Mouse (Mus musculus): ENCODE results near the gene Slc29a2. TPM values are rescaled to one million over a fixed set of nuclear protein-coding genes. Genes with fewer than 3 reads are reported as not detected.
A peak's percentile ranks its signal among the peaks of the same experiment; 100 is the strongest.

The Slc29a2 gene
- 10 to 100 TPM; 22.0 to 24.1 TPM for total RNA-seq (2021)

DNA sequence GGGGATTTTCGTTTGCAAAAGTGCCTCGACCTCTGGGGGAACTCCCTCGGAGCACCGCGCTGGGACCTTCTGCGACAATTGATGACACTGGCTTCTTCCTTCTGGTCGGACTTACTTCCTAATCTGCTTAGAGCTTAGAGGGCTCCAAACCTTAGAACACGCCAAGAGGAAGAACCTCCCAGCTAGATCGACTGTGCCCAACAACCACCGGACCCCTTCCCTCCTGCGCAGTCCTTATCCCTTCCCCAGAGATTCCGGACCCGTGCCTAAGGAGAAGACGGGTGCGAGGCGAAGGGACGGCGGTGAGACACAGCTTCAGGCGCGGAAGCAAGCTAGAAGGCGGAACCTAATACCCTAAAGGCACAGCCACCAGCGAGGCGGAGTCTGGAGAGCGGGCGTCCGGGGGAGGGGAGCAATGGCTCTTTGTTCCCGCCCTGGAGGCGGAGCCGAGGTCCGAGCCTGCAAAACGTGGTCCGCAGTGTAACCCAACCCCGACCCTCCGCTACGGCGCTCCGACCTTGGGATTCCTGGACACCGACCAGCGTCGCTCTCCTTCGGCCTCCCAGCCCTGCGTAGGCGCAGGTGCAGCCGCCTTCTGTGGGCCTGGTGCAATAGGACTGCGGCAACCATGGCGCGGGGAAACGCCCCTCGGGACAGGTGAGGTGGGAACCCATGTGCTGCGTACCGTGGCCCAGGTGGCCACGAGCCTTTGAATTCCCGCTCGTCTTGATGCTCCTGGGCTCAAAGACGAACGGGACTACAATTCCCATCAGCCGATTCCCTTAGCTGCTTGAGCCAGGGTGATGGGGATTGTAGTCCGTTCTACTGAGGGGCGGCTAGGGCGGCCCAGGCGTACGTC lies at the start of gene Slc29a2:
TSS of gene Slc29a2 (plus strand) at position 240 of the 859 bp plus-strand sequence.
- intact Hi-C loops (cut with DNase I): no loop called here
- DNase-seq (ENCODE audit: extremely low spot score in 1 of 2, low spot score in 2 of 2): peak; percentile 85 to 95

DNA sequence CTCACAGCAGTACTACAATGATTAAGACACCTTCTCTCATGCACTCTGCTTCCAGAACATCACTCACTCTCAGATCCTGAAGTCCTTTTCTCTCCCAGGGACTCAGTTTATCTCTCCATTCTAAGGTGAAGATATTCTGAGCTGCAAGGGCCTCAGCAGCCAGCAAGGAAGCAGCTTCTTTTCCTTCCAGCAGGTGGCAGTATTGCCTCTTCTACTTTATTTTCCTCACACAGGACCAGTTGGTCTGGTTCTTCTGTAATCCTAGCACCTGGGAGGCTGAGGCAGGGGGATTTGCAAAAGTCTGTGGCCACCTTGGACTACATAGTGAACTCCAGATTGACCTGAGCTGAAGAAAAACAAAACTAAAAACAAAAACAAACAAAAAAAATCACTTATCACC lies 41.9 kb upstream of the Slc29a2 start:
- DNase-seq (ENCODE audit: extremely low spot score in 1 of 2, low spot score in 2 of 2): peak in 1 of 2 experiments; percentile 76
- intact Hi-C loops (cut with DNase I): loop anchor here (1.0 kb wide), 1 partner anchor 21 kb away; no protein-coding TSS in a partner anchor

DNA sequence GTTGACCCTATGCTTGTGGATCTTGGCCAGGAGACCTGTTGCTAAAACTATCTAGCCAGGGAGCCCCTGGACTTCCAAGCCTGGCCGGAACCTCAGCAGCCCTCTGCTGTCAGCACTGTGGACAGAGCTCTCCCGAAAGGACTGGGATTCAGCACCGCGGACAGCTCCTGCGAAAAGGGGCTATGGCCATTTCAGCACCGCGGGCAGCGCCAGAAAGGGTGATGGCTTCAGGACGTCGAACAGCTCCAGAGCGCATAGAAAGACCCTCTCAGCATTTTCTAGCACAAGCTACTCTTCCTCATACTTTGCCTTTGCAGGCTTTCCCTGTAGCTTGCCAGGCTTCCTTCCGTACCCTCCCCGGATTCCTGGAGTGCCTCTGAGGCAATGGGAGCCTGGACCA lies 34.6 kb upstream of the Slc29a2 start:
- intact Hi-C loops (cut with DNase I): no loop called here
- DNase-seq (ENCODE audit: extremely low spot score in 1 of 2, low spot score in 2 of 2): peak; percentile 59 to 88

DNA sequence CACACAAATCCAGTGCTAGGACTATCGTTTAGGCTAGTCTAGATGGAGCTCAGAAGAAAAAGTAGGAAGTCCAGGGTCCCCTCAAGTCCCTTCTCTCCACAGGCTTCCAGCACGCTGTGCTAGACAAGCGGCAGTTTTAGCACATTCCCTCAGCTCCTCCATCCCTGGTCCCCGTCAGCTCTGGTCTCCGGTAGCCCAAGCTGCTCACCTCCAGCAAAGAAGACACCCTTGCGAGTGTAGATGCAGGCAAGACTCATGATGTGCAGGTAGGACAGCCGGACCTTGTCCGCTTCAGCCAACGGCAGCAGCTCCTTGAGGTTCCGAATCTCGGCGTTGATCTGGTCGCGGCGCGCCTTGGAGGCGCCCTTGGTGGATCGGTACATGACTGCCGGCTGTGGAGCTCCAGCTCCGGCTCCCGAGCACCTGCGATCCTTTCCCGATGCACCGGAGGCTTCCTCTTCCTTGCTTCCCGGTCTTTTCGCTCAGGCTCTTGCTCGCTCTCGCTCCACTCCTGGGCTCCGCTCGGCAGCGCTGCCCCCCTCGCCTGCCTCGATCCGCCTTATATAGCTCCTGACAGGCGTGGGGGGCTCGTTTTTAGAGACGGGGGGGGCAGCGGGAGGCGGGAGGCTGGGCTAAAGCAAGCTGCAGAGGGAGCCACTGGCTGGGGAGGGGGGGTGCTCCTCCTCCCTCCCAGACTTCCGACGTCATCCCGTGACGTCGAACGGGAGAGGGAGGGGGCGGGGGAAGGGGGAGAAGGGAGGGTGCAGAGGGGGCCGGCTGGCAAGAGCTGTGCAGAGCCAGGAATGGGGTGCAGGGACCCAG lies 34.0 kb upstream of the Slc29a2 start:
- intact Hi-C loops (cut with DNase I): no loop called here

DNA sequence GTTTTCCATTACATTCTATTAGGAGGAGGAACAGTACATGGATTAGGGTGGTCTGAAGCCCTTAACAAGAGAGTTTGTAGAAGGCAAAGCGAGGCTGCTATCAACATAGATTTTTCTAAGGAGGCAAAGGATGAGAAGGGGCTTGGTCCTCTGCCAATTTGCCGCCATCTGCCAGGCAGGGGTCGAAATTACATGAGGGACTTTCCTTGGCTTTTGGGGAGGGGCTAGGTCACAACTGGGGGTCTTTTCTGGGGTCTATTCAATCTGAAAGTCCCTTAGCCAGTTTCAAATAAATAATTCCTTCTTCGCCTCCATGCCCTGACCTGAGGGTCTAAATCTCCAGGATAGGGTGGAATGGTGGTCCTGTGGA lies 33.4 kb upstream of the Slc29a2 start, which contains the start of gene Npas4:
TSS of gene Npas4 (minus strand) at position 61 of the 370 bp plus-strand sequence.
- intact Hi-C loops (cut with DNase I): no loop called here
- peak in 1 of 2 experiments; percentile 47 for DNase-seq (ENCODE audit: extremely low spot score in 1 of 2, low spot score in 2 of 2)

More for the DNA sequence above, 34.0 kb upstream of the Slc29a2 start:
- DNase-seq (ENCODE audit: extremely low spot score in 1 of 2, low spot score in 2 of 2): peak; percentile 74 to 85

DNA sequence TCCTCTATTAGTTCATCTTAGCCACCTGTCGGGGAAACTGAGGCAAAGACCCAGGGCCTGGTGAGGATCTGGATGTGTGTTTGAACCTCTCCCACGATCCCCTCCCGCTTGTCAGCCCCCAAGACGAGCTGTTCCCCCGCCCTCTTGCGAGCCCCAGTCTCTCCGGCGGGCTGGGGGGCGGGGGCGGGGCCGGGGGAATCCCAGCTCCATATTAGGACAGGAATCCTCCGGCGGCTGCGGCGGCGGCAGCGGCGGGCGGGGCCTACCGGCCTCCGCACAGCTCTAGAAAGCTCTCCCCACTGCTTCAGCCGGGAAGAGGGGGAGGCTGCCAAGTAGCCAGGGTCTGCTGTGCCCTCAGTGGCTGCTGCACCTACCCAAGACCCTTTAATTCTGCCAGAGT lies 32.9 kb upstream of the Slc29a2 start:
- DNase-seq (ENCODE audit: extremely low spot score in 1 of 2, low spot score in 2 of 2): peak in 1 of 2 experiments; percentile 63
- intact Hi-C loops (cut with DNase I): no loop called here

DNA sequence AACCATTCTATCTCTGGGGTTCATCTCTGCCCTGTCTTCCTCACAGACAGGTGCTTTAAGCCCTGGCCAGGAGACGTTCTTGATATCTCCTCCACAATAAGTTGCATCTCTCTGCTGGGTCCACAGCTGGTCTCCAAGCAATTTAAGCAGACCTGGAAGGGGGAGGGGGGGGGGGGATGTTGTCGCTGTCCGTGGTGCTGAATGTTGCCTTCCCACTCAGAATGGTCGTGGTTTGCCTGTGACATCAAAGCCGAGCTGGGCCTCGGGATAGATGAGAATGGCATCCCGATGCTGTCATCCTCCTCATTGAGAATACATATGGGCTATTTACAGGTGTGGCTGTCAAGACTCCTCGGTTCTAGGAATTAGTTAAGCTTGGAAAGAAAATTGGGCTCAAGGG lies 31.3 kb upstream of the Slc29a2 start:
- DNase-seq (ENCODE audit: extremely low spot score in 1 of 2, low spot score in 2 of 2): no peak
- intact Hi-C loops (cut with DNase I): no loop called here

DNA sequence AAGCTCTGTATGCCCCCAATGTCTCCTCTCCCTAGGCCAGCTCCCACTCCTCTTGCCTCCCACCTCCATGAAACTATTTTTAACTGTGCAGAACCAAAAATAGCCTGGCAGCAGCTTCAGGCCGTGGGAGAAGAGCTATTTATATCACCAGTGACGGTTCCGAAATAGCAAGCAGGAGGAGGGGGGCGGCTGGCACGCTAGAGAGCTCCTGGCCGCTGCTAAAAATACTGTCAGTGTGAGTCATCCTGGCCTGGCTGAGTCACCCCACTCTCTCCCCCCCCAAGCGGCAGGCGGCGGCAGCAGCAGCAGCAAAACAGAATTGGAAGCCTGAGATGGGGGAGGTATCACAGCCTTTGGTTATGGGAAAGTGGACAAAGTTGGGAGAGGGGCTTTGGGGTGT lies 30.8 kb upstream of the Slc29a2 start:
- intact Hi-C loops (cut with DNase I): no loop called here
- peak; percentile 80 to 83 for DNase-seq (ENCODE audit: extremely low spot score in 1 of 2, low spot score in 2 of 2)

DNA sequence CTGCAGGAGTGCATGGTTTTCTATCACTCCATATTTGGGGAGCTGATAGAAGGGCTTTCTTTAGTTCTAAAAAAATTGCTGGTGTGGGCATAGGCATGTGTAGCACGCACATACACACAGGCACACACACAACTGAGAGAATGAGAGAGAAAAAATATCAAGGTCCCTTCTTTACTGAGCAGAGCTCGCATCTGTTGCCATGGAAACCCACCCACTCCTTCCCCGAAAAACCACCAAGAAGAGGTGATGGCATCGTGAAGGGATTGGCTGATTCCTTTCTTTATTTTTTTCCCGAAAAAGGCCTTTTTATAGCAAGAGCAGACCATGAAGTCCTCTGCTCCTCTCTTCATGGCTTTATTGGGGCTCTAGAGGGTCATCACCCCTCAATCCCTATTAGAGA lies 29.6 kb upstream of the Slc29a2 start:
- DNase-seq (ENCODE audit: extremely low spot score in 1 of 2, low spot score in 2 of 2): peak; percentile 75 to 91
- intact Hi-C loops (cut with DNase I): no loop called here

DNA sequence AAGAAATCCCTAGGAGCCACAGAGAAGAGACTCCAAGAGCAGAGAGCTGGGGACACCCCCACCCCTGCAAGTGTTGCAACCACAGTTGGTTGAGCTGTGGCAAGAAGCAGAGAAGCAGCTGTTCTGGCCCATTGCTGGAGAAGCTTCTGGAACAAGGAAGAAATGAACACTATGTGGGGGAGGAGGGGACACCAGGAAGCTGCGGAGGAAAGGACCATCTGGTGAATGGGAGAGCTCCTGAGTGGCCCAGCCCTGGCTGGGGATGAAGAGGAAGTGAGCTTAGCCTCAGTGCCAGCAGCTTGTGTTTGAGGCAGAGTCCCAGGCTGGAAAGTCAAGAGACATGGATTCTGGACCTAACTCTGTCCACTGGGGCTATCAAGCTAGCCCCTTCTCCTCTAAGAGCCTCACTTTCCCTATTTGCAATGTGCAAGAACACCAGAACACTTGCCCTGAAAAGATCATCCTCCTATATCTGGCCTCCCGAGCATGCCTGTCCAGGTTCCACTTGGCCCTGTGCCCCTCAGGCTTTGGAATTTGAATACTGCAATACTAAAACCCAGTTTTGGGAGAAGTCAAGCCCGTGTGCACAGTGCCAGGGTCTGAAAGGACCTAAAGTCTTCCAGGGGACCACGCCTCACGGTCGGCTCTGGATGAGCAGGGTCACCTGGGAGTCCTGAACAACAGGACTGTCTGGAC lies 24.1 kb upstream of the Slc29a2 start:
- DNase-seq (ENCODE audit: extremely low spot score in 1 of 2, low spot score in 2 of 2): no peak
- intact Hi-C loops (cut with DNase I): loop anchor here (5.0 kb wide), 1 partner anchor 32 kb away; no protein-coding TSS in a partner anchor

DNA sequence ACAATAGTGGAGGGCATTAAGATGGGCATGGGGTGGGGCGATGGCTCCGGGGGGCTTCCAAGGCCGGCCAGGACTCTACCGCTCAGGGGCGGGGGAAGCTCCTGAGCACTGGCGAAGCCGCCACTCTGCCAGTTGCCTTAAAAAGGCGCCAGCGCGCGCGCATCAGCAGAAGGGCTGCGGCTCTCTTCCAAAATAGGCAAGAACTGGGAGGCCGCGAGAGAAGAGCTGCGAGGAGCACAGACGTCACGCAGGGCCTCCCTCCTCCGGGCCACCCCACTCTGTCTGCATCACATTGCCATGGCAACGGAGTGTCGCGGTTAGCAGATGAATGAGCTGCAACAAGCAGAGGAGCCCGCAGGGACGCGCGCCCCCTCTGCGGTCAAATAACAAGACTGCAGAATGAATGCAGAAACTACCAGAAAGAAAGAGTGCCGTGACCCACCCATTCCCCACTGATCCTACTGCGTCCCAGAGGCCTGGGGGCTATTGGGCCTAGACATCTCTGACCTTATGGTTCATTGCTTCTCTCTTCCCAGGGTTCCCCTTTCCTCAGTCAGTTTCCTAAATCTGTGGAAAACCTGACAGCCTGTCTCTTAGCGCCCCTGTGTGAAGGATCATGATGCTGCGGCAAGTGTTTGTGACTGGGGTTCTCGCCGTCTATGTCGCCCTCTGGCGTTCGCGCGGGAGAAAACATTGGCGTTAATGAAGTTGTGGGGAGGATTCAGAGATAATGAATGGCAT lies 21.8 kb upstream of the Slc29a2 start:
- intact Hi-C loops (cut with DNase I): loop anchor here (1.0 to 5.0 kb wide), 2 partner anchors 21 to 35 kb away; no protein-coding TSS in a partner anchor

DNA sequence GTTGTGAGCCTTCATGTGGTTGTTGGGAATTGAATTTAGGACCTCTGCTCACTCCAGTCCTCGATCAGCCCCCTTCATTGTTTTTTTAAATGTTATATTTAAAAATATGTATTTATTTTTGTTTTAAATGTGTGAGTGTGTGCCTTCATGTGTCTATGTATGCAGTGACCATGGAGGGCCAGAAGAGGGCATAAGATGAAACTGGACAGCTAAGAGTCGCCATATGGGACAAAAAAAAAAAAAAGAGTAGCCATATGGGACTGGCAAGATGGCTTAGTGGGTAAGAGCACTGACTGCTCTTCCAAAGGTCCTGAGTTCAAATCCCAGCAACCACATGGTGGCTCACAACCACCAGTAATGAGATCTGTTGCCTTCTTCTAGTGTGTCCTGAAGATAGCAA lies 20.0 kb upstream of the Slc29a2 start:
- DNase-seq (ENCODE audit: extremely low spot score in 1 of 2, low spot score in 2 of 2): peak in 1 of 2 experiments; percentile 11
- intact Hi-C loops (cut with DNase I): loop anchor here (5.0 kb wide), 1 partner anchor 36 kb away; no protein-coding TSS in a partner anchor

More for the DNA sequence above, 21.8 kb upstream of the Slc29a2 start:
- DNase-seq (ENCODE audit: extremely low spot score in 1 of 2, low spot score in 2 of 2): peak; percentile 91 to 96

DNA sequence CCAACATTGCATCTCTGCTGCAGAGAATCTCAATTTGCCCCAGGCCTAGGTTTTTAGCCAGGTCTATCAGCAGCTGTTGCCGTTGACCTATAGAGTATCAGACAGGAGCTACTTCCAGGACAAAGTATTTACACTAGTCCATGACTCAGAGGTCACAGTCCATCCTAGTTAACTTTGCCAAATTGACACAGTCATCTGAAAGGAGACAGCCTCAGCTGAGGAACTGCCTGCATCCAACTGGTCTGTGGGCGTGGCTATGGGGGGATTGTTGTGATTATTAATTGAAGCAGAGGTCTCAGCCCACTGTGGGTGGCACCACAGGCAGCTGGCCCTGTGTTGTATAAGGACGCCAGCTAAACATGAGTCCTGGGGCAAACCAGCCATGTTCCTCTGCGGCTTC lies 18.7 kb upstream of the Slc29a2 start:
- intact Hi-C loops (cut with DNase I): loop anchor here (5.0 kb wide), 1 partner anchor 38 kb away; no protein-coding TSS in a partner anchor

DNA sequence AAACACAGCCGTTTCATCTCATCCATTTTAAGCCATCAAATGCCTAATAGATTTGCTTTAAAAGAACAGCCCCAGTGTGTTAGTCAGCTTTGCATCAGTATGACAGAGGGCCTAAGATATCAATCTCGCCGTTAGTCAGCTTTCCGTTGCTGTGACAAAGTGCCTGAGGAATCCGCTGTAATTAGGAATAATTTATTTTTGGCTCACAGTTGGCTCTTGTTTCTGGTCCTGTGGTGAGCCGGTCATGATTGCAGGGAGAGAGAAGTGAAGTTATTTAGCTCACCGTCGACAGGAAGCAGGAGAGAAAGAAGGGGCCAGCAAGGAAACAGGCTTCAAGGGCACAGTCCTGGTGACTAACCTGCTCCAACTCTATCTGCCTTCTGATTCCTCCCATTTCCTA lies 10.5 kb upstream of the Slc29a2 start:
- intact Hi-C loops (cut with DNase I): no loop called here
- no peak for DNase-seq (ENCODE audit: extremely low spot score in 1 of 2, low spot score in 2 of 2)

More for the DNA sequence above, 18.7 kb upstream of the Slc29a2 start:
- DNase-seq (ENCODE audit: extremely low spot score in 1 of 2, low spot score in 2 of 2): no peak

DNA sequence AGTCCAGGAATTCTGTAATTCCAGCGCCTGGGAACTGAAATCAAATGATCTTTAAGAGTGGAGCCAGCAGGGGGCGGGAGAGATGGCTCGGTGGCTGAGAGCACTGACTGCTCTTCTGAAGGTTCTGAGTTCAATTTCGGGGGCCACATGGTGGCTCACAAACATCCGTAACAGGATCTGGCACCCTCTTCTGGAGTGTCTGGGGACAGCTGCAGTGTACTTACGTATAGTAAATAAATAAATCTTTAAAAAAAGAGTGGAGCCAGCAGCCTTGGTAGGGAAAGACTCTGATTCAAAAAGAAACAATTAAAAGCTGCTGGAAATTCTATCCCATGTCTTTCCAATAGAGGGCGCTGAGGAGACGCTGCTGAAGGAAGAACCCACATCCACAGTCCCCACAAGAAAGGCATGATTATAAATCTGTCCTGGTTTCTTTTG lies 8.7 kb upstream of the Slc29a2 start:
- intact Hi-C loops (cut with DNase I): no loop called here
- no peak for DNase-seq (ENCODE audit: extremely low spot score in 1 of 2, low spot score in 2 of 2)

DNA sequence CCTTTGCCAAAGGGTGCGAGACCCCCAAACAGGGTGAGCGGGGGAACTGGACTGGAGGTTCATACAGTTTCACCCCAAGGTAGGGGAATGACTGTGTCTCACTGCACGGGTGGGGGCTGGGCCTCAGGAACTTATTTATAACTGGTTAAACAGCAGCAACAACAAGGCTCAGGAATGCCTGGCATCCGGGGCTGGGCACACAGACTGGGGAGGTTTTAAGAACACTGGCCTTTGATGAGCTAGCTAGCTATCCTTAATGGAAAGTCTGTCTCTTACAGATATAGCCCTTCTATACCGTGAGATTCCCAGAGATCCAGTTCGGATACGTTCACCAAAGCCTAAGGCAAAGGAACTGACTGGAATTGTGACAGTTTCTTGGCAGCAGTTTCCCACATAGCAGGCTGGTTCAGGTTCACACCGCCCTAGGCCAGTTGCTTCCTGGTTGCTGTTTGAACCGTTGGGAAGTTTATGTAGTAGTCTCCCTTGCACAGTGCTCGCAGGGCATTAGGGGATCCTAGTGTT lies 7.4 kb upstream of the Slc29a2 start:
- intact Hi-C loops (cut with DNase I): no loop called here
- peak in 1 of 2 experiments; percentile 63 for DNase-seq (ENCODE audit: extremely low spot score in 1 of 2, low spot score in 2 of 2)

DNA sequence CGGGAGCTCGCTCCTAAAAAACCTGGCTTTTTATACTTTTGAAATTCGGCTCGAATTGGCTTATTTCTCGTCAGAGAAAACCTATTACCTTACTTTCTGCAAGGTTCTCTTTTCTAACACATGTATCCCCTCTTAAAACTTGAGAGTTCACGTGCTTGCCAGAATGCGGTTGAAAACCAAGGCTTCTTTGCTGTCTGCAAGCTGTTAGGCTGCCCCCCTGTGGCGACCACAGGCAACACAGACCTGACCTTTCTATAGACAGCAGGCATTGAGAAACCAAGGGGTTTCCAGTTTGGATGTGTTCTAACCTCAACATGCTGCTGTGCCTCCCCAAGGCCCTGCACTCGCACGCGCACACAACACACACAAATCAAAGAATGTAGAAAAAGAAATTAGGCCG lies 6.9 kb upstream of the Slc29a2 start:
- intact Hi-C loops (cut with DNase I): no loop called here
- DNase-seq (ENCODE audit: extremely low spot score in 1 of 2, low spot score in 2 of 2): peak in 1 of 2 experiments; percentile 85

DNA sequence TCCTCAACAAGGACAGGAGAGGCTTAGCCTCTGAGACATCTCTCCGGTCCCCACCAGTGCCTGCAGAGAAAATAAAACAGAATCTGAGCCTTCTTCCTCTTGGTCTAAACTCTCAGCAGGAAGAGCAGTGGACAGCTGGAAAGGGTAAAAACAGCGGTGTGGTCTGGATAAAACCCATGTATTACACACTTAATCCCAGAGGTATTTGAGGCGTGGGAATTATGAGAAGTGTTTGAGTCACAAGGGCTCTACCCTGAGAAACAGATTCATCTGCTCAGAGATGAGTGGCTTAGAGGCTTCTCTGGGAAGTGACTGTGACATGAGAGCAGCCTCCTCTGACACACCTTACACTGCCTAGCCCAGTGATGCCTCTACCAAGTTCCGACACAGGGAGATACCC lies 6.0 kb upstream of the Slc29a2 start:
- DNase-seq (ENCODE audit: extremely low spot score in 1 of 2, low spot score in 2 of 2): no peak
- intact Hi-C loops (cut with DNase I): no loop called here

Measured in left cerebral cortex, postnatal 10 days (tissue).